Mouse (Mus musculus): Measurements from ENCODE around the gene Ppm1h. TPM values are rescaled to one million over a fixed set of nuclear protein-coding genes. Genes with fewer than 3 reads are reported as not detected.
"Not testable (repeated sequence)": the region's sequence is repeated elsewhere in the genome, so short reads cannot be mapped to it uniquely, and the experiment has no call there.

Gene Ppm1h
- polyA plus RNA-seq, 1 experiment from 2014 or later: 33.5 TPM

GRCm38 (mm10) chr10:122931193-122931832 lies 252.8 kb downstream of the Ppm1h start:
- Histone ChIP-seq H3K4me1 (replicated peaks; ENCODE audit: insufficient read depth, low read length) (peaks cover 21% of the 10 kb centered on the region), H3K9me3 (replicated peaks; ENCODE audit: low read length) (no peaks in the 10 kb centered on the region), H3K4me3 (replicated peaks; ENCODE audit: low read depth, low read length) (no peak overlapping the region), H3K36me3 (ENCODE audit: insufficient read depth, low read length) (0 out of 2 replicates have a peak, but pooled peaks cover 3% of the 10 kb centered on the region), H3K27ac (peak overlapping the region; percentile 42), H3K9ac (ENCODE audit: low read depth, low read length) (0 out of 2 replicates have a peak overlapping the region, but pooled peaks have one; percentile 23), H3K4me2 (ENCODE audit: low read length) (no peak overlapping the region), H3K27me3 (ENCODE audit: insufficient read depth, low read length) (no peaks in the 10 kb centered on the region)
- TF ChIP-seq CTCF (IDR thresholded peaks at IDR 0.05; ENCODE audit: low read depth): no peak
- 19% methylated on average over 13 of the region's 13 CpGs for WGBS
- ATAC-seq (replicated peaks; ENCODE audit: low FRiP score, low read depth) (peak; percentile 77; the same call in 1 of the 2 replicates), DNase-seq (ENCODE audit: low spot score) (peak; percentile 72)

- ATAC-seq (replicated peaks; ENCODE audit: low FRiP score, low read depth): no peak
- DNase-seq (ENCODE audit: low spot score): no peak
- H3K9ac ChIP-seq (ENCODE audit: low read depth, low read length): no peak overlapping the region
- WGBS: 80% methylated on average over 10 of the region's 10 CpGs
- no peaks in the 10 kb centered on the region for H3K9me3 ChIP-seq (replicated peaks; ENCODE audit: low read length)
- H3K27ac ChIP-seq: peak overlapping the region; percentile 42; the same call in 1 of the 2 replicates
- H3K36me3 ChIP-seq (ENCODE audit: insufficient read depth, low read length): 0 out of 2 replicates have a peak, but pooled peaks cover 3% of the 10 kb centered on the region
- no peak overlapping the region for H3K4me2 ChIP-seq (ENCODE audit: low read length)
- H3K4me1 ChIP-seq (replicated peaks; ENCODE audit: insufficient read depth, low read length): peaks cover 21% of the 10 kb centered on the region
- H3K4me3 ChIP-seq (replicated peaks; ENCODE audit: low read depth, low read length): no peak overlapping the region
- no peak for TF ChIP-seq CTCF (IDR thresholded peaks at IDR 0.05; ENCODE audit: low read depth)
- no peaks in the 10 kb centered on the region for H3K27me3 ChIP-seq (ENCODE audit: insufficient read depth, low read length)
Observed at GRCm38 (mm10) chr10:122931851-122932550, 253.4 kb downstream of the Ppm1h start.

- 73% methylated on average over 15 of the region's 15 CpGs for WGBS
- no peak overlapping the region for H3K4me2 ChIP-seq (ENCODE audit: low read length)
- H3K4me3 ChIP-seq (replicated peaks; ENCODE audit: low read depth, low read length): no peak overlapping the region
- TF ChIP-seq CTCF (IDR thresholded peaks at IDR 0.05; ENCODE audit: low read depth): no peak
- ATAC-seq (replicated peaks; ENCODE audit: low FRiP score, low read depth) (no peak), DNase-seq (ENCODE audit: low spot score) (no peak)
- no peaks in the 10 kb centered on the region for H3K27me3 ChIP-seq (ENCODE audit: insufficient read depth, low read length)
- H3K9me3 ChIP-seq (replicated peaks; ENCODE audit: low read length): no peaks in the 10 kb centered on the region
- no peak overlapping the region for H3K9ac ChIP-seq (ENCODE audit: low read depth, low read length)
- H3K4me1 ChIP-seq (replicated peaks; ENCODE audit: insufficient read depth, low read length): peaks cover 17% of the 10 kb centered on the region
- no peak overlapping the region for H3K27ac ChIP-seq
- H3K36me3 ChIP-seq (ENCODE audit: insufficient read depth, low read length): 0 out of 2 replicates have a peak, but pooled peaks cover 3% of the 10 kb centered on the region
Observed at GRCm38 (mm10) chr10:122933053-122933838, 254.7 kb downstream of the Ppm1h start.

- not testable (repeated sequence) for H3K9ac ChIP-seq (ENCODE audit: low read depth, low read length); H3K27me3 ChIP-seq (ENCODE audit: insufficient read depth, low read length); DNase-seq (ENCODE audit: low spot score); H3K27ac ChIP-seq; H3K9me3 ChIP-seq (replicated peaks; ENCODE audit: low read length); H3K4me3 ChIP-seq (replicated peaks; ENCODE audit: low read depth, low read length); H3K4me2 ChIP-seq (ENCODE audit: low read length); H3K36me3 ChIP-seq (ENCODE audit: insufficient read depth, low read length); ATAC-seq (replicated peaks; ENCODE audit: low FRiP score, low read depth)
- peaks cover 11% of the 10 kb centered on the region; the same call in 1 of the 2 replicates for H3K4me1 ChIP-seq (replicated peaks; ENCODE audit: insufficient read depth, low read length)
- WGBS: no CpG with 5 or more reads among the region's 4 CpGs
Observed at GRCm38 (mm10) chr10:122935406-122935805, 256.8 kb downstream of the Ppm1h start.

GRCm38 (mm10) chr10:122937380-122937779 lies 258.8 kb downstream of the Ppm1h start:
- not testable (repeated sequence) for H3K4me3 ChIP-seq (replicated peaks; ENCODE audit: low read depth, low read length); H3K27me3 ChIP-seq (ENCODE audit: insufficient read depth, low read length); H3K4me2 ChIP-seq (ENCODE audit: low read length); H3K27ac ChIP-seq; H3K9ac ChIP-seq (ENCODE audit: low read depth, low read length); ATAC-seq (replicated peaks; ENCODE audit: low FRiP score, low read depth); DNase-seq (ENCODE audit: low spot score); H3K36me3 ChIP-seq (ENCODE audit: insufficient read depth, low read length); H3K4me1 ChIP-seq (replicated peaks; ENCODE audit: insufficient read depth, low read length); H3K9me3 ChIP-seq (replicated peaks; ENCODE audit: low read length)
- WGBS: no CpG with 5 or more reads among the region's 4 CpGs

GRCm38 (mm10) chr10:122939546-122939945 lies 261.0 kb downstream of the Ppm1h start:
- no peak for TF ChIP-seq CTCF (IDR thresholded peaks at IDR 0.05; ENCODE audit: low read depth)
- no peak for DNase-seq (ENCODE audit: low spot score)
- Histone ChIP-seq H3K9ac (ENCODE audit: low read depth, low read length) (no peak overlapping the region), H3K36me3 (ENCODE audit: insufficient read depth, low read length) (no peaks in the 10 kb centered on the region), H3K4me1 (replicated peaks; ENCODE audit: insufficient read depth, low read length) (no peaks in the 10 kb centered on the region), H3K4me3 (replicated peaks; ENCODE audit: low read depth, low read length) (no peak overlapping the region), H3K27ac (no peak overlapping the region; the same call in 1 of the 2 replicates), H3K27me3 (ENCODE audit: insufficient read depth, low read length) (no peaks in the 10 kb centered on the region), H3K9me3 (replicated peaks; ENCODE audit: low read length) (no peaks in the 10 kb centered on the region), H3K4me2 (ENCODE audit: low read length) (no peak overlapping the region)
- no peak for ATAC-seq (replicated peaks; ENCODE audit: low FRiP score, low read depth)
- 69% methylated on average over 10 of the region's 10 CpGs for WGBS
